Mouse (Mus musculus) subcutaneous adipose tissue, adult 2 months (tissue): ENCODE data around the gene Cs. TPM values are rescaled to one million over a fixed set of nuclear protein-coding genes. Genes with fewer than 3 reads are reported as not detected.

Experiments
- polyA plus RNA-seq: library from polyadenylated mRNA; depleted of rRNA; stranded (reverse); fragments of >200 nt; gene quantifications from 2 replicates; pipeline ENCODE4 v1.2.3, GENCODE M21; 2012; ENCODE audit warnings: low replicate concordance; rRNA removed

Cs gene
- 436 and 554 TPM in 2 replicates for polyA plus RNA-seq

DNA sequence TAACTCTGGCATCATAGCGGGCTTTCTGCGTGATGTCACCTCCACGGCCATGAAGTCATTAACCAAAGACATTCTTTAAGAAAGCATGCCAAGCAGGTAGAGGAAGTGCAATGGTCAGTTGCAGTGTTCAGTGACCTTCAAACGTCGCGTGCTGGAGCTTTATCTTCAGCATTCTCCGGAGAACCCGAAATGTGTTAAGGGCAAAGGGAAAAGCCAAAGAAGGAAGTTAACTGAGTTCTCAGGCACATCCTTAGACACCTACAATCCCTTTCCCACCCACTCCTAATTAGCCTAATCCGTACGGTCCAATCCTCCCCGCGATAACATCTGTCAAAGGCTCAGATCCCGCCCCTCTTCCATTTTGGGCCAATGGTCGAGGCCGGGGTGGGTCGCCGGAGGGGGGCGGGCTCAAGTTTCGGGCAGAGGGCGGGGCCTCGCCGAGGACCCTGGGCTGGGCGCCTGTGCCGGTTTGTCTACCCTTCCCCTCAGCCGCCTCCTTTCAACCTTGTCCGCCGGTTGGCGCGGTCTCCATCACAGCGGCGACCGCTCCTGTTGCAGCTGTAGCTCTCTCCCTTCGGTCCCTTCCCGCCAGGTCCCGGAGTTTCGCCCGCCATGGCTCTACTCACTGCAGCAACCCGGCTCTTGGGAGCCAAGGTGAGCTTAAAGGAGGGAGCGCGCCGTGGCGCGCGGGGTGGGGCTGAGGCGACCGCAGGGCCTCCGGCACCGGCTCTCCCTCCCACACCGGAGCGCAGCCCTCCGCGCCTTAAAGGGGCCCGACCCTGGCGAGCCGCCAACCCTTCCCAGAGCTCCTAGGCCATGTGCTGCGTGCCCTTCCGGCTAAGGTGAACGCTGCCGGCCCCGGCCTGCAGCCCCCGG lies at the start of gene Cs:
Gene Cs (plus strand): TSS at position 429 of the 876 bp plus-strand sequence.

DNA sequence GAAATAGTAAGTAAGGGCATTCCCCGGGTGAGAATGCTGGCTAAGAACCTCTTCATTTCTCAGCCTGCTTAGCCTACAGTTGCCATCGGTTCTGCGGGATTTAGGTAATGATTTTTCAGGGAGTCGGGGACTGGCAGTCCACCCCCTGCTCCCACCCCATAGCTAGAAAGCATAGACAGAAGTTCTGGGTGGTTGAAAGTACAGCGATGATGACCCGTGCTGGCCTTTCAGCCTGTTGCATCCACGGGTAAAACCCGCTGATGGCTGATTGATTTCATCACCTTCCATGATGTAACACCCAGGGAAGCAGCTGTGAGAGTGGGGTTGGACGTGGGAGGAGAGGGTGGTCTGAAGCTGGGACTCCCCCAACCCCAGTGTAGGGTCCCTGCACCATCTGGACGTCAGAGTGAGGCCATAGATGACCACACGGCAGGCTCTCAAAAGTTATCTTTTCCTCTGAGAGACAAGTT lies 38.8 kb upstream of the Cs start, which contains the start of gene Il23a:
Gene Il23a (minus strand): TSS at position 51 of the 470 bp plus-strand sequence.

DNA sequence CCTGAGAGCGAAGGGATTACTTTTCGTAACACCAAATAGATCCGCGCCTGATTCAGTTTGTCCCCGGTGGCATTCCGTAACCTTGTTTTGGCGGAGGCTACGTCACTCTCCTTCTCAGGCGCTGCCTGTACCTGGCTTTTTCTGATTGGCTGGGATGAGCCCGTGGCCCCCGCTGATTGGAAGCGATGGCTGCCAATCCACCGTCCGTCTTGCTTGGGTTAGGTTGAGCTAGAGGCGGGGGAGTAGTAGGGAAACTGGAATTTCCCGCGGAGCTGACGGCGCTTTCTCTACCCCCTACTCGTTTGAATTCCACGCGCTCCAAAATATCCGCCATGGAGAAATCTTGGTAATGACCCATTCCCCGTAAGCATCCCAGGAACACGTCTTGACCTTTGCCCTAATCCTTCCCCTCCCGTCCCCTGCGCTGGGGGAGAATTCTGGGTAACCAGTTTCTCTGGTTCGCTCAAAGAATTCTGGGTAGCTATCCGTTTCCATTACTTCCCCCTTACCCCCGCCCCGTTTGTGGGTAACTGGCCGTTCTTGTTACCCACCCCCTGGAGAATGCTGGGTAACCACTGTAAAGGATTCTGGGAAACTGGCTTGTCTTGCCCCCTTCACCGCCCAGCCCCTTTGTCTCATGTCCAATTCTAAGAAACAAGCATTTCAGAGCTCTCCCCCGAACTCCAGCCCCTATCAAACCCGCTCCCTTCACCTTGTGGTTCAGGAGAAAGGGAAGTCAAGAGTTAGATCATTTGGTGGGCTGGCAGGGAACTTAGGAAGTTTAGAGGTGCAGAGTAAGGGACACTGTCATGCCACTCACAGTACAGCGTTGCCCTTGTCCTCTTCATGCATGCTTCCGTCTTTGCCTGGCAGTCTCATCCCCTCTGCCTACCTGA lies 34.2 kb upstream of the Cs start, which contains the start of gene Pan2:
Gene Pan2 (plus strand): TSS at position 210 of the 896 bp plus-strand sequence.

DNA sequence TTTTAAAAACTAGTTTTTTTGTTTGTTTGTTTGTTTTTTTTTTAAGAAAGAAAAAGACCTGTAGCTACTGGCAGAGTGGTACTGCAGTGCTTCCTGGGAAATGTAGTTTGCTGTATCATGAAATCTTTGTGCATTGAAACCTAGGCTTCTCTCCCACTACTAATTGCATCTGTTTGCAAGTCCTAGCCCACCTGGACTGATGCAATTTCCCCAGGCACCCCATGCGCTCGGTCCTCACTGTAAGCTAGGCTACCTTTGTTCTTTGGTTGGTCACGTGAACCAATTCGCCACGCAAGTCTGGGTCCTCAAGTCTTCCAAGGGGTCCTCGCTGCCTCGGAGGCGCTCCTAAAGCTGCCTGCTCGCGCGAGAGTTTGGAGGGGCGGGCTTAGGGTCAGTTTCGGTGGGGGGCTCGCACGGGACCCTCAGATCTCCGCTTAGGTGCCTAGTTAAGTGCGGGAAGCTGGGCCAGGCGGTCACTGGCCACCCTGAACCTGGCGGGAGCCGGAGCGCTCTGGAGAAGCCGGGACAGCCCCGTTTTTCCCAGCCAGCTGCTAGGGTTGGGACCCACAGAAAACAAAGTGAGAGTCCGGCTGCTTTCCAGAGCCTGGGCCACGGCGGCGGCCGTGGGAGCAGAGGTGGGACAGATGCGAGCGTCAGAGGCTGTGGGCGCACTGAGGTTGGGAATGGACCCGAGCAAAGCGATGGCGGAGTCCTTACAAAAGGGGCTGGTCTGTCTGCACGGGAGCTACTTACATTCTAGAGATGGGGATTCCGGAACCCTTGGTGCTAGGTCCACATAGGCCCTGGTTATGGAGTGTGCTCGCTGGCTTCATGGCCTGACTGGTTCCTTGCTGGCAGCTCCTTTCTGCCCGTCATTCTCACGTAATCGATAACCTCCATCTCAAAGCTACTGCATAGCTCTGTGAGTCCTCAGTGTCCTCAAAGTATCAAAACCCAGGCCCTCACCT lies 15.1 kb upstream of the Cs start, which contains the start of gene Cnpy2:
Gene Cnpy2 (plus strand): TSS at position 319 of the 968 bp plus-strand sequence.

DNA sequence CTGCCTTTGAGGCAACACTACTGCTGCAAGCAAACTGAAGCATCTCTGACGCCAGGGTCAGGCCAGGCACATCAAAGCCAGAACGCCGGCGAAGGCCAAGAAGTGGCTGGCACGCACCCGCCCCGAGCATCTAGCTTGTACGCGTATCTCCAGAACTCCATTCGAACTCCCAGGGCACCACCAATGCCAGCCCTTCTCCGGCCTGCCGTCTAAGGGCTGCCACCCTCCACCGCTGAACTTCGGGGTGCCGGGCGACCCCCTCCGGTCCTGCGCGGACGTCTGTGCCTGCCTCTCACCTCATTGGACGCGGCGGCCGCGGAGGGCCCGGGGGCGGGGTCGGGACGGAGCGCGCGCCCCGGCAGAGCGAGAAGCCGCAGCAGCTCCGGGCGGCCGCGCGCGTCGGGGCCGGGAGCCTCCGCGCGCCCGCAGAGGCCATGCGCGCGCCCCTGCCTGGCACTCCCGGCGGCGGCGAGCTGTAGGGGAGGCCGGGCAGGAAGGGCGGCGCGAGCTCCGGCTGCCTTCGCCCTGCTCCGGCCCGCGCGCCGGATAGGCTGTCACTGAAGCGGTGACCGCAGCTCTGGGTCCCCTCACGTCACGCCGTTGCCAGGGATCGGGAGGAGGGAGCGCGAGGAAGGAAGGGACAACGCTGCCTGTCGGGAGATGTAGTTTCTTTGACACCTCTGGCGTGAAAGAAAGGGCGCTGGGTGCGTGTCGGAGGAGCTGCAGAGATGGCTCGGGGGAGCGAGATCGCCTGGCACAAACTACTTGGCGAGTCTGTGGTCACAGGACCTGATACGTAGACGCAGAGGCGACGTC lies 31.1 kb downstream of the Cs start, which contains the start of gene Coq10a:
Gene Coq10a (minus strand): TSS at position 596 of the 816 bp plus-strand sequence.

DNA sequence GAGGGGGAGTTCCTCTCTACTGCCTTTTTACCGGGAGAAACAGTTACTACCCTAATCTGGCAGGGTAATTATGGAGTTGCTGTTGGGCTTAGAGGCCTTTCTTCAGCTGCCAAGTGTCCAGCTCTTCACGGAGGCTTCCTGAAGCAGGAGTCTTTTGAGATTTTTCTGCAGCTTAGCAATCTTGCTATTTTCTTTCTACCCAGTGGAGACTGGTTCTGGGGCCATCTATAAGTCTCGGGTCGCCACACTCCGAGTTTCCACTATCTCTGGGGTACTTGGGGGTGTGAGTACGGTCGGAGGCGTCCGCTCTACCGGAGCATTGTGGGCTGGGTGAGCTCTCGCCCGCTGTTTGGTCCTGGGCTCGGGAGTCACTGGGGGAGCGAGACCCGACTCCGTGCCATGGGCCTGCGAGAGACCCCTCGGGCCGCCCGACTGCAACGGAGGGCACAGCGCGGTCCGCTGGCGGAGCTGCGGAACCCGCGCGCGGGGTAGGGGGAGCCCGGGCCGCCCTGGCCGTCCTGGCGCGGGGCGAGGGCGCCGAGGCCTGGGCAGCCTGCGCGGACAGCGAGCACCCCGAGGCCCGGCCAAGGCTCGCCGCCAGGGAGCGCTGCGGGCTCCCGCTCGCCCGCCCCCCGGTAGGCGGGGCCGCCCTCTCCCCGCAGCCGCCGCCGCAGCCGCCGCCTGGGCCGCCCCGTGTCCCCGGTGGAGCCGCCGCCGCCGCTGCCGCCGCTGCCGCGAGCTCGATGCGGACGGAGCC lies 39.1 kb downstream of the Cs start, which contains the start of gene Ankrd52:
Gene Ankrd52 (plus strand): TSS at position 661 of the 757 bp plus-strand sequence.

DNA sequence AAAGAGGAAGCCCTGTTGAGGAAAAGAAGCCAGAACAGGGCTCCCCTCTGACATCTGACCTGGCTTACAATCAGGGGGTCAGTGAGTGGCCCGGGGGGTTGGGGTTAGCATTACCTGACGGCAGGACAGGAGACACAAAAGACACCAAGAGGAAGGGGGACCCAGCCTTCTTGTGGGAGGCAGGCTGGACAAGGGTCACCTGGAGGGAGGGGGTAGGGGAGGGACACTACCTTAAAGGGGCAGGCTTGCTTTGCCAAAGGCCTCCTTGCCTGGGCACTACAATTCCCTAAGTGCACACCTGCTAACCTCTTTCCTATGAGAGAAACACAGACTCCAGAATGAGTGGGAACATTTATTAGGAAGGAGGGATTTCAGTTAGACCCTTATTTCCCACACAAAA lies 63.5 kb downstream of the Cs start, which contains the start of gene Slc39a5:
Gene Slc39a5 (minus strand): TSS at position 174 of the 400 bp plus-strand sequence.

DNA sequence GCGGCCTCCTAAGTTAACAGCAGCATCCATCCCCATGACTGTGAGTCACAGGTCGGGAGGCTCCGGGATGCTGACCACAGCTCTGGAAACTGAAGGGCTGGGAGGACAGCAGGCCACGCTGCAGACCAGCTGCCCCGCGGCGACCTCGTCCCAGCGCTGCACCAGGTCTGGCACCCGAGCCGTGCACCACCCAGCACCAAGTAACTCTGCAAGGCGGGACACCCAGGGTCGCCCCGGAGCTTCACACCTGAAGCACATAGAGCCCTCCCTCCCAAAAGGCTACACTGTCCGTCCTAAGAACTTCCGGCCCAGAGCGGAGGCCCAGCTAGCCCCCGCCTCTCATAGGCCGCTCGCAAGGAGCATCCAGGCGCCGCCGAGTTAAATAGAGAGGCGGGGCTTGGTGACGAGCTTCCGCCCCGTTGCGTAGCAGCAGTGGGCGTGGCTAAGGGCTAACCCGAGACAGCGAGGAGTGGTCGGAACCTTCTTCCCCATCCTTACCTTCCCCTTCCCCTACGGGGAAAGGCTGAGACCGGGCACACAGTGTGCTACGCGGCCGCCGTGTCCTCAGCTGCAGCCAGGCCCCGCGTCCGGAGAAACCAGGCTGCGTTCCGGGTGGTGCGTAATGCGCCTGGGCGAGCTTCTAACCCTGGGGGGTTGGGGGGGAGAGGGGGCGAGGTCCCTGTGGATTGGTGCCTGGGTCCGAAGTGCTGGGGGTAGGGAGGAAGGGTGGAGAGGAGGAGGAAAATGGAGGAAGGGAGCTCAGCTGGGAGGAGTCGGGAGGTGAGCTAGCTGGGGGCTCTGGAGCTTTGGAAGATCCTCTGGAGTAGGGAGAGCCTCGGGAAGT lies 73.9 kb downstream of the Cs start, which contains the start of the genes Nabp2 and Rnf41:
Gene Nabp2 (minus strand): TSS at position 282 of the 844 bp plus-strand sequence.
Gene Rnf41 (plus strand): TSS at position 447 of the 844 bp plus-strand sequence.

Other genes with a start within 250 kb of the Cs start
- 30.0 and 38.7 TPM in 2 replicates for gene Baz2a, start 246.2 kb upstream of the Cs start, polyA plus RNA-seq
- gene Rbms2, start 157.4 kb upstream of the Cs start, polyA plus RNA-seq: 179 and 228 TPM in 2 replicates
- gene Gls2, start 143.3 kb upstream of the Cs start, polyA plus RNA-seq: 0.66 and 2.3 TPM in 2 replicates
- gene Spryd4, start 125.9 kb upstream of the Cs start, polyA plus RNA-seq: 12.9 and 17.8 TPM in 2 replicates
- not detected in 2 replicates for gene Mip, start 111.9 kb upstream of the Cs start, polyA plus RNA-seq
- gene Timeless, start 105.7 kb upstream of the Cs start, polyA plus RNA-seq: 8.3 and 9.1 TPM in 2 replicates
- 0.20 and 0.22 TPM in 2 replicates for gene Apon, start 83.6 kb upstream of the Cs start, polyA plus RNA-seq
- gene Apof, start 69.1 kb upstream of the Cs start, polyA plus RNA-seq: 0.09 and 0.77 TPM in 2 replicates
- 29.1 and 44.5 TPM in 2 replicates for gene Stat2, start 67.2 kb upstream of the Cs start, polyA plus RNA-seq
- not detected in 2 replicates for gene Il23a, start 39.0 kb upstream of the Cs start, polyA plus RNA-seq
- gene Pan2, start 34.4 kb upstream of the Cs start, polyA plus RNA-seq: 22.6 and 30.2 TPM in 2 replicates
- gene Cnpy2, start 15.3 kb upstream of the Cs start, polyA plus RNA-seq: 75.9 and 121 TPM in 2 replicates
- gene Coq10a, start 31.3 kb downstream of the Cs start, polyA plus RNA-seq: 65.7 and 66.7 TPM in 2 replicates
- gene Ankrd52, start 39.4 kb downstream of the Cs start, polyA plus RNA-seq: 34.1 and 47.9 TPM in 2 replicates
- not detected in 2 replicates for gene Slc39a5, start 63.5 kb downstream of the Cs start, polyA plus RNA-seq
- gene Nabp2, start 73.8 kb downstream of the Cs start, polyA plus RNA-seq: 32.5 and 44.3 TPM in 2 replicates
- gene Rnf41, start 73.9 kb downstream of the Cs start, polyA plus RNA-seq: 30.7 and 33.1 TPM in 2 replicates
- 130 and 132 TPM in 2 replicates for gene Smarcc2, start 121.5 kb downstream of the Cs start, polyA plus RNA-seq
- gene Myl6, start 156.4 kb downstream of the Cs start, polyA plus RNA-seq: 1,396 and 2,043 TPM in 2 replicates
- gene Myl6b, start 161.0 kb downstream of the Cs start, polyA plus RNA-seq: 7.8 and 14.7 TPM in 2 replicates
- 154 and 249 TPM in 2 replicates for gene Esyt1, start 188.1 kb downstream of the Cs start, polyA plus RNA-seq
- gene Zc3h10, start 210.0 kb downstream of the Cs start, polyA plus RNA-seq: 8.9 and 14.0 TPM in 2 replicates
- 1,421 and 2,770 TPM in 2 replicates for gene Rpl41, start 211.6 kb downstream of the Cs start, polyA plus RNA-seq
- gene Pa2g4, start 228.3 kb downstream of the Cs start, polyA plus RNA-seq: 20.3 and 36.9 TPM in 2 replicates